In genomic region chr10:20104271-20104931, GRCm38 (mm10) we compare ENCODE assay signal across 8 mouse cellular contexts. TPM values are rescaled to one million over a fixed set of nuclear protein-coding genes. Genes with fewer than 3 reads are reported as not detected.
DNase-seq lines count a peak whose midpoint lies in the region; ATAC-seq lines count a peak whose summit lies in the region.

No protein-coding gene starts in this region.

- no peak overlapping the region for H3K4me3 ChIP-seq in kidney, embryonic 16.5 days (ENCODE audit: low read length)

- H3K27ac ChIP-seq in kidney, embryonic 16.5 days (ENCODE audit: low read length): no peak overlapping the region

- ATAC-seq in kidney, embryonic 16.5 days (ENCODE audit: low FRiP score, low TSS enrichment): no peak
- peak; percentile 94 for ATAC-seq in megakaryocyte, adult 5-6 weeks (ENCODE audit: poor library complexity, severe bottlenecking)

- H3K36me3 ChIP-seq in kidney, embryonic 16.5 days (ENCODE audit: insufficient read depth, low read length): peaks cover 6% of the 10 kb centered on the region; the same call in 1 of the 2 replicates

- WGBS in kidney, embryonic 16.5 days: 59% methylated on average over 8 of the region's 8 CpGs

- no peak overlapping the region for H3K9ac ChIP-seq in kidney, embryonic 16.5 days (replicated peaks; ENCODE audit: low read length)

- DNase-seq in kidney, adult 11 months: peak; percentile 70
- peak; percentile 98 for DNase-seq in MN1 (ENCODE audit: low spot score)
- peak; percentile 88 for DNase-seq in cerebellum, adult 9-11 months
- peak; percentile 78 for DNase-seq in heart, postnatal 4 days
- no peak for DNase-seq in spleen, postnatal 4 days (ENCODE audit: low spot score in 2 of 2)
- no peak for DNase-seq in spleen, postnatal 14 days (ENCODE audit: low spot score in 2 of 2)

- H3K9me3 ChIP-seq in kidney, embryonic 16.5 days (ENCODE audit: low read length): no peaks in the 10 kb centered on the region

- no peak overlapping the region for H3K4me2 ChIP-seq in kidney, embryonic 16.5 days (replicated peaks; ENCODE audit: low read depth, low read length)

- no peaks in the 10 kb centered on the region; the same call in 1 of the 2 replicates for H3K4me1 ChIP-seq in kidney, embryonic 16.5 days (ENCODE audit: insufficient read depth, low read length)

- H3K27me3 ChIP-seq in kidney, embryonic 16.5 days (ENCODE audit: insufficient read depth, low read length): no peaks in the 10 kb centered on the region

RNA-seq across cellular contexts. Expression of gene Map7, which starts 43.9 kb away (rescaled TPM):
- 32.3 and 33.9 TPM in 2 replicates for polyA plus RNA-seq in kidney, embryonic 16.5 days (2015; fragmentation: Nextera tagmentation; extraction: Ambion mirVana)
- total RNA-seq in heart, postnatal 4 days (2021): 1 to 10 TPM; 9.1 to 9.7 TPM
- total RNA-seq in megakaryocyte, adult 5-6 weeks (2015): 2.3 and 2.7 TPM in 2 replicates
- 3.1 and 3.8 TPM in 2 replicates for total RNA-seq in megakaryocyte, adult 5-6 weeks (2017)

Comparison
In these comparisons a context has a peak if more than half of its experiments do, and no peak if none do; other contexts are left out.
1. DNase-seq: peak in kidney, adult 11 months (single experiment), MN1 (single experiment), cerebellum, adult 9-11 months (single experiment) and heart, postnatal 4 days (single experiment); none in spleen, postnatal 4 days (0 of 2) and spleen, postnatal 14 days (0 of 2).